Mouse (Mus musculus): Measurements from ENCODE around the gene Zscan4e.
"Not testable (repeated sequence)": the region's sequence is repeated elsewhere in the genome, so short reads cannot be mapped to it uniquely, and the experiment has no call there.

Gene Zscan4e

DNA sequence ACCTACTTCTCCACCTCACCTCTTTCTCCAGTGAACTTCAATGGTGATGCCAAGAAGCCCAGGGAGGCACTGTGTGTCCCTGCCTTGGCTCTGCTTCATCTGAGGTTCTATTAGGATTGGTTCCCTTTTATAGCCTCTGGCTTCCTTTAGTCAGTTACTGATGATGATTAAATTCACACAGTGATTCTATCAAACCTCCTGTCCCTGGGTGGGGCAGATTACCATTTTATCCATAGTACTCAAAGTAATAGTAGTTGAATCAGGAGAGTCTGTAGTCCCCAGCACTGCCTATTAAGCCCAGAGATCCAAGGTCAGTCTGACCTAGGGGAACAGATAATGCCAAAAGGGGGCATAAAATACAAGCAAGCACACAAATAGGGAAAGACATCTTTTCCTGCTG is at the start of gene Zscan4e:
Gene Zscan4e, minus strand, starts transcription at position 101 of the 400 bp plus-strand sequence.
- DNase-seq (ENCODE audit: extremely low read depth, low read depth) = not testable (repeated sequence)
